Mouse (Mus musculus) regulatory T cell (primary cell): ENCODE measurements at regions not wholly inside any gene's neighbourhood (a gene's known extent, or its start where the extent isn't known, plus 50 kb on each side); places are given as distances from the start of the nearest gene placed in this dataset.
"Not testable (repeated sequence)": the region's sequence is repeated elsewhere in the genome, so short reads cannot be mapped to it uniquely, and the experiment has no call there.

ENCODE experiments used
- in situ Hi-C: fragments of 300-600 bp; cut with MboI, MseI; formaldehyde crosslinking; loops from one replicate; pipeline ENCODE4 v1.15.1; 2025; ENCODE audit warnings: high pct_unique_total_duplicates

GRCm38 (mm10) chr10:99320797-99321196 lies 57.8 kb downstream of the Dusp6 start:
- in situ Hi-C loops: loop anchor here (5.0 kb wide), 1 partner anchor 47 kb away; no protein-coding TSS in a partner anchor

- in situ Hi-C loops: loop anchor here (5.0 kb wide), 1 partner anchor 44 kb away; no protein-coding TSS in a partner anchor
Observed at GRCm38 (mm10) chr10:99323358-99323757, 60.3 kb downstream of the Dusp6 start.

GRCm38 (mm10) chr10:99327501-99327900 lies 64.5 kb downstream of the Dusp6 start:
- in situ Hi-C loops: no loop called here

GRCm38 (mm10) chr10:99328568-99328967 lies 65.5 kb downstream of the Dusp6 start:
- in situ Hi-C loops: no loop called here

GRCm38 (mm10) chr10:99329469-99329868 lies 66.4 kb downstream of the Dusp6 start:
- in situ Hi-C loops: no loop called here

GRCm38 (mm10) chr10:99330519-99330918 lies 67.5 kb downstream of the Dusp6 start:
- in situ Hi-C loops: no loop called here

GRCm38 (mm10) chr10:99331876-99332275 lies 68.8 kb downstream of the Dusp6 start:
- in situ Hi-C loops: no loop called here

GRCm38 (mm10) chr10:99333831-99334230 lies 70.8 kb downstream of the Dusp6 start:
- in situ Hi-C loops: no loop called here

GRCm38 (mm10) chr10:99336091-99336490 lies 73.1 kb downstream of the Dusp6 start:
- in situ Hi-C loops: no loop called here

- in situ Hi-C loops: not testable (repeated sequence)
Observed at GRCm38 (mm10) chr10:99338790-99339189, 75.8 kb downstream of the Dusp6 start.

- in situ Hi-C loops: not testable (repeated sequence)
Observed at GRCm38 (mm10) chr10:99339291-99339912, 76.4 kb downstream of the Dusp6 start.

GRCm38 (mm10) chr10:99340057-99340456 lies 77.0 kb downstream of the Dusp6 start:
- in situ Hi-C loops: not testable (repeated sequence)

GRCm38 (mm10) chr10:99349125-99349716 lies 86.2 kb downstream of the Dusp6 start:
- in situ Hi-C loops: no loop called here

GRCm38 (mm10) chr10:99353541-99354292 lies 90.7 kb downstream of the Dusp6 start:
- in situ Hi-C loops: no loop called here

- in situ Hi-C loops: no loop called here
Observed at GRCm38 (mm10) chr10:99354352-99354751, 91.3 kb downstream of the Dusp6 start.

GRCm38 (mm10) chr10:99355303-99355702 lies 92.3 kb downstream of the Dusp6 start:
- in situ Hi-C loops: loop anchor here (5.0 kb wide), 1 partner anchor 58 kb away; no protein-coding TSS in a partner anchor

- in situ Hi-C loops: loop anchor here (5.0 kb wide), 1 partner anchor 59 kb away; no protein-coding TSS in a partner anchor
Observed at GRCm38 (mm10) chr10:99356221-99356620, 93.2 kb downstream of the Dusp6 start.

GRCm38 (mm10) chr10:99356883-99357282 lies 93.9 kb downstream of the Dusp6 start:
- in situ Hi-C loops: loop anchor here (5.0 kb wide), 1 partner anchor 60 kb away; no protein-coding TSS in a partner anchor

- in situ Hi-C loops: loop anchor here (5.0 kb wide), 1 partner anchor 60 kb away; no protein-coding TSS in a partner anchor
Observed at GRCm38 (mm10) chr10:99357347-99357746, 94.3 kb downstream of the Dusp6 start.

- in situ Hi-C loops: loop anchor here (5.0 kb wide), 1 partner anchor 61 kb away; no protein-coding TSS in a partner anchor
Observed at GRCm38 (mm10) chr10:99358256-99358655, 95.2 kb downstream of the Dusp6 start.

- in situ Hi-C loops: loop anchor here (5.0 kb wide), 1 partner anchor 62 kb away; no protein-coding TSS in a partner anchor
Observed at GRCm38 (mm10) chr10:99359439-99359866, 96.4 kb downstream of the Dusp6 start.

GRCm38 (mm10) chr10:99360601-99361000 lies 97.6 kb downstream of the Dusp6 start:
- in situ Hi-C loops: not testable (repeated sequence)
